ENCODE assay signal across 7 mouse cellular contexts in genomic region chr1:193034951-193035370, GRCm38 (mm10). TPM values are rescaled to one million over a fixed set of nuclear protein-coding genes. Genes with fewer than 3 reads are reported as not detected.
A peak's percentile ranks its signal among the peaks of the same experiment; 100 is the strongest.
DNase-seq lines count a peak whose midpoint lies in the region; ATAC-seq and TF ChIP-seq lines count a peak whose summit lies in the region.

No protein-coding gene starts in this region.

- H3K27ac ChIP-seq in left cerebral cortex, adult 2 months, result peak overlapping the region; percentile 66
- H3K27ac ChIP-seq in embryonic fibroblast, embryonic 13.5 days (ENCODE audit: insufficient read depth, low read length), result no peak overlapping the region
- H3K27ac ChIP-seq in limb, embryonic 14.5 days (replicated peaks; ENCODE audit: low read depth, low read length), result no peak overlapping the region
- no peak overlapping the region for H3K27ac ChIP-seq in stomach, embryonic 14.5 days (ENCODE audit: low read length)

- WGBS in limb, embryonic 14.5 days, result 4% methylated on average over 19 of the region's 19 CpGs
- 3% methylated on average over 19 of the region's 19 CpGs for WGBS in stomach, embryonic 14.5 days

- intact Hi-C loops in left cerebral cortex, adult 2 months (cut with DNase I), result loop anchor here (5.0 kb wide), 1 partner anchor 92 kb away; no protein-coding TSS in a partner anchor
- intact Hi-C loops in left cerebral cortex, postnatal 25 days (cut with DNase I), result loop anchor here (2.0 kb wide), 1 partner anchor 88 kb away; no protein-coding TSS in a partner anchor

- H3K4me2 ChIP-seq in limb, embryonic 14.5 days (replicated peaks; ENCODE audit: low read depth, low read length, severe bottlenecking), result peak overlapping the region; percentile 88
- peak overlapping the region; percentile 88 for H3K4me2 ChIP-seq in stomach, embryonic 14.5 days (replicated peaks; ENCODE audit: low read depth, low read length)

- H3K36me3 ChIP-seq in limb, embryonic 14.5 days (ENCODE audit: control insufficient read depth, insufficient read depth, low read length), result no peaks in the 10 kb centered on the region
- no peaks in the 10 kb centered on the region for H3K36me3 ChIP-seq in stomach, embryonic 14.5 days (ENCODE audit: control insufficient read depth, insufficient read depth, low read length)

- no peak for ATAC-seq in limb, embryonic 14.5 days (ENCODE audit: low FRiP score, low read depth)
- ATAC-seq in stomach, embryonic 14.5 days (ENCODE audit: insufficient number of reproducible peaks, insufficient read depth, low FRiP score, low read depth), result no peak

- peak overlapping the region; percentile 64 for H3K9ac ChIP-seq in limb, embryonic 14.5 days (ENCODE audit: low read depth, low read length, severe bottlenecking)
- H3K9ac ChIP-seq in stomach, embryonic 14.5 days (replicated peaks; ENCODE audit: low read depth, low read length), result peak overlapping the region; percentile 36; the same call in 1 of the 2 replicates

- H3K4me3 ChIP-seq in left cerebral cortex, adult 2 months, result peak overlapping the region; percentile 81
- H3K4me3 ChIP-seq in embryonic fibroblast, embryonic 13.5 days (ENCODE audit: insufficient read depth, low read length), result peak overlapping the region; percentile 53
- H3K4me3 ChIP-seq in limb, embryonic 14.5 days (replicated peaks; ENCODE audit: low read length), result peak overlapping the region; percentile 67
- H3K4me3 ChIP-seq in stomach, embryonic 14.5 days (ENCODE audit: low read depth, low read length), result peak overlapping the region; percentile 62

- TF ChIP-seq CTCF in left cerebral cortex, adult 2 months (IDR thresholded peaks at IDR 0.05), result no peak
- no peak for TF ChIP-seq CTCF in embryonic fibroblast, embryonic 13.5 days (IDR thresholded peaks at IDR 0.05; ENCODE audit: borderline replicate concordance, insufficient read depth, low read length)

- DNase-seq in left cerebral cortex, adult 2 months (ENCODE audit: extremely low spot score in 1 of 2, low spot score in 2 of 2), result peak in 1 of 2 experiments; percentile 31
- no peak for DNase-seq in left cerebral cortex, postnatal 25 days (ENCODE audit: low spot score in 2 of 2)
- DNase-seq in c-Kit-positive CD71-positive TER-119-negative erythroid progenitor cells, embryonic 14.5 days (ENCODE audit: low read depth), result peak; percentile 16
- DNase-seq in limb, embryonic 14.5 days (ENCODE audit: low spot score), result no peak
- DNase-seq in spleen, postnatal 4 days (ENCODE audit: low spot score in 2 of 2), result no peak

- H3K9me3 ChIP-seq in limb, embryonic 14.5 days (ENCODE audit: control insufficient read depth, low read length), result no peaks in the 10 kb centered on the region
- no peaks in the 10 kb centered on the region for H3K9me3 ChIP-seq in stomach, embryonic 14.5 days (ENCODE audit: control insufficient read depth, low read depth, low read length)

- no peak for TF ChIP-seq POLR2A in embryonic fibroblast, embryonic 13.5 days (IDR thresholded peaks at IDR 0.05; ENCODE audit: low read depth, low read length)
- TF ChIP-seq POLR2A in limb, embryonic 14.5 days (IDR thresholded peaks at IDR 0.05; ENCODE audit: borderline replicate concordance, extremely low read depth, insufficient read depth, insufficient read length), result no peak

- no peaks in the 10 kb centered on the region for H3K27me3 ChIP-seq in limb, embryonic 14.5 days (ENCODE audit: control insufficient read depth, insufficient read depth, low read length)
- no peaks in the 10 kb centered on the region for H3K27me3 ChIP-seq in stomach, embryonic 14.5 days (ENCODE audit: control insufficient read depth, insufficient read depth, low read length)

- H3K4me1 ChIP-seq in embryonic fibroblast, embryonic 13.5 days (ENCODE audit: control insufficient read depth, insufficient read depth, low read length), result no peaks in the 10 kb centered on the region
- H3K4me1 ChIP-seq in limb, embryonic 14.5 days (ENCODE audit: control insufficient read depth, insufficient read depth, low read length), result peaks cover 6% of the 10 kb centered on the region
- 0 out of 2 replicates have a peak, but pooled peaks cover 4% of the 10 kb centered on the region for H3K4me1 ChIP-seq in stomach, embryonic 14.5 days (ENCODE audit: control insufficient read depth, insufficient read depth, low read length)

RNA-seq across cellular contexts. Expression of gene Syt14, which starts 0.6 kb away (rescaled TPM):
- 10 to 100 TPM; 27.5 to 28.2 TPM for total RNA-seq in left cerebral cortex, adult 2 months (2021)
- 10 to 100 TPM; 25.4 to 26.5 TPM for total RNA-seq in left cerebral cortex, postnatal 25 days (2021)
- 1.5 and 2.3 TPM in 2 replicates for polyA plus RNA-seq in embryonic fibroblast, embryonic 13.5 days (2011; ENCODE audit: insufficient read length, low read depth, missing spikeins)
- polyA plus RNA-seq in limb, embryonic 14.5 days (2012; rRNA removed), result 2.0 and 2.2 TPM in 2 replicates
- polyA plus RNA-seq in limb, embryonic 14.5 days (2014; fragmentation: Nextera tagmentation; extraction: Ambion mirVana), result 2.9 TPM in 2 replicates
- 3.6 and 5.2 TPM in 2 replicates for polyA plus RNA-seq in stomach, embryonic 14.5 days (2014; fragmentation: Nextera tagmentation; extraction: Ambion mirVana)
